Mouse (Mus musculus): Measurements from ENCODE around the gene Gmds.

The Gmds gene

GRCm38 (mm10) chr13:32338513-32339365, at the start of gene Gmds:
Gmds (minus strand) TSS chr13:32338740.
- DNase-seq (ENCODE audit: inconsistent ontology term), result peak; percentile 97

- DNase-seq (ENCODE audit: inconsistent ontology term), result no peak
Measured at GRCm38 (mm10) chr13:32385421-32386092, 47.0 kb upstream of the Gmds start.

- DNase-seq (ENCODE audit: inconsistent ontology term), result peak; percentile 40
Measured at GRCm38 (mm10) chr13:32382227-32383010, 43.9 kb upstream of the Gmds start.

GRCm38 (mm10) chr13:32378634-32379033, 40.1 kb upstream of the Gmds start:
- no peak for DNase-seq (ENCODE audit: inconsistent ontology term)

GRCm38 (mm10) chr13:32372531-32372883, 34.0 kb upstream of the Gmds start:
- DNase-seq (ENCODE audit: inconsistent ontology term), result no peak

GRCm38 (mm10) chr13:32371874-32372530, 33.5 kb upstream of the Gmds start:
- DNase-seq (ENCODE audit: inconsistent ontology term), result no peak

GRCm38 (mm10) chr13:32370751-32371150, 32.2 kb upstream of the Gmds start:
- DNase-seq (ENCODE audit: inconsistent ontology term), result peak; percentile 77

GRCm38 (mm10) chr13:32370135-32370534, 31.6 kb upstream of the Gmds start:
- DNase-seq (ENCODE audit: inconsistent ontology term), result peak; percentile 42

- DNase-seq (ENCODE audit: inconsistent ontology term), result no peak
Measured at GRCm38 (mm10) chr13:32337735-32338512, 616 bp downstream of the Gmds start.

GRCm38 (mm10) chr13:32318309-32318708, 20.2 kb downstream of the Gmds start:
- no peak for DNase-seq (ENCODE audit: inconsistent ontology term)

GRCm38 (mm10) chr13:32317354-32317753, 21.2 kb downstream of the Gmds start:
- DNase-seq (ENCODE audit: inconsistent ontology term), result no peak

- DNase-seq (ENCODE audit: inconsistent ontology term), result peak; percentile 37
Measured at GRCm38 (mm10) chr13:32312663-32313062, 25.9 kb downstream of the Gmds start.

GRCm38 (mm10) chr13:32311476-32311875, 27.1 kb downstream of the Gmds start:
- DNase-seq (ENCODE audit: inconsistent ontology term), result no peak

- peak; percentile 93 for DNase-seq (ENCODE audit: inconsistent ontology term)
Measured at GRCm38 (mm10) chr13:32298456-32298855, 40.1 kb downstream of the Gmds start.

- peak; percentile 43 for DNase-seq (ENCODE audit: inconsistent ontology term)
Measured at GRCm38 (mm10) chr13:32297398-32297797, 41.1 kb downstream of the Gmds start.

- DNase-seq (ENCODE audit: inconsistent ontology term), result peak; percentile 73
Measured at GRCm38 (mm10) chr13:32294416-32295195, 43.9 kb downstream of the Gmds start.

GRCm38 (mm10) chr13:32272937-32273496, 65.5 kb downstream of the Gmds start:
- no peak for DNase-seq (ENCODE audit: inconsistent ontology term)

GRCm38 (mm10) chr13:32269757-32270156, 68.8 kb downstream of the Gmds start:
- DNase-seq (ENCODE audit: inconsistent ontology term), result no peak

- DNase-seq (ENCODE audit: inconsistent ontology term), result no peak
Measured at GRCm38 (mm10) chr13:32269261-32269660, 69.3 kb downstream of the Gmds start.

- peak; percentile 31 for DNase-seq (ENCODE audit: inconsistent ontology term)
Measured at GRCm38 (mm10) chr13:32268284-32268683, 70.3 kb downstream of the Gmds start.

Data from Muller cell, postnatal 12 days (primary cell).